Mouse (Mus musculus): ENCODE measurements around the gene Tectb. TPM values are rescaled to one million over a fixed set of nuclear protein-coding genes. Genes with fewer than 3 reads are reported as not detected.
"Not testable (repeated sequence)": the region's sequence is repeated elsewhere in the genome, so short reads cannot be mapped to it uniquely, and the experiment has no call there.

Gene Tectb
- polyA plus RNA-seq, 1 experiment: not detected

GRCm38 (mm10) chr19:55147568-55147967 lies 33.0 kb upstream of the Tectb start:
- H3K4me1 ChIP-seq (ENCODE audit: control insufficient read depth, insufficient read depth, low read length): peaks cover 2% of the 10 kb centered on the region
- H3K9me3 ChIP-seq (replicated peaks; ENCODE audit: control insufficient read depth, insufficient read depth, low read length, poor library complexity, severe bottlenecking): no peaks in the 10 kb centered on the region
- H3K4me3 ChIP-seq (ENCODE audit: low read depth, low read length): no peak overlapping the region
- H3K27me3 ChIP-seq (ENCODE audit: control insufficient read depth, insufficient read depth, low read length, poor library complexity, severe bottlenecking): no peaks in the 10 kb centered on the region
- no peaks in the 10 kb centered on the region for H3K36me3 ChIP-seq (ENCODE audit: control insufficient read depth, insufficient read depth, low read length, poor library complexity, severe bottlenecking)
- TF ChIP-seq EP300 (IDR thresholded peaks at IDR 0.05; ENCODE audit: insufficient read depth, low read depth, low read length) (no peak), POLR2A (IDR thresholded peaks at IDR 0.05; ENCODE audit: insufficient read depth, low read length) (no peak), CTCF (IDR thresholded peaks at IDR 0.05; ENCODE audit: low read depth, low read length) (no peak)
- H3K9ac ChIP-seq (ENCODE audit: low read depth, poor library complexity, severe bottlenecking): no peak overlapping the region
- H3K27ac ChIP-seq (ENCODE audit: insufficient read depth, low read length): no peak overlapping the region

GRCm38 (mm10) chr19:55148109-55148508 lies 32.4 kb upstream of the Tectb start:
- no peak overlapping the region for H3K27ac ChIP-seq (ENCODE audit: insufficient read depth, low read length)

GRCm38 (mm10) chr19:55149646-55150045 lies 30.9 kb upstream of the Tectb start:
- H3K27me3 ChIP-seq (ENCODE audit: control insufficient read depth, insufficient read depth, low read length, poor library complexity, severe bottlenecking): no peaks in the 10 kb centered on the region
- H3K9me3 ChIP-seq (replicated peaks; ENCODE audit: control insufficient read depth, insufficient read depth, low read length, poor library complexity, severe bottlenecking): no peaks in the 10 kb centered on the region
- H3K4me3 ChIP-seq (ENCODE audit: low read depth, low read length): no peak overlapping the region
- H3K27ac ChIP-seq (ENCODE audit: insufficient read depth, low read length): no peak overlapping the region
- TF ChIP-seq POLR2A (IDR thresholded peaks at IDR 0.05; ENCODE audit: insufficient read depth, low read length) (no peak), EP300 (IDR thresholded peaks at IDR 0.05; ENCODE audit: insufficient read depth, low read depth, low read length) (no peak)
- H3K36me3 ChIP-seq (ENCODE audit: control insufficient read depth, insufficient read depth, low read length, poor library complexity, severe bottlenecking): no peaks in the 10 kb centered on the region
- H3K4me1 ChIP-seq (ENCODE audit: control insufficient read depth, insufficient read depth, low read length): no peaks in the 10 kb centered on the region
- no peak overlapping the region for H3K9ac ChIP-seq (ENCODE audit: low read depth, poor library complexity, severe bottlenecking)

More at GRCm38 (mm10) chr19:55148109-55148508, 32.4 kb upstream of the Tectb start:
- no peak for TF ChIP-seq POLR2A (IDR thresholded peaks at IDR 0.05; ENCODE audit: insufficient read depth, low read length)
- no peak for TF ChIP-seq EP300 (IDR thresholded peaks at IDR 0.05; ENCODE audit: insufficient read depth, low read depth, low read length)
- no peak for TF ChIP-seq CTCF (IDR thresholded peaks at IDR 0.05; ENCODE audit: low read depth, low read length)
- Histone ChIP-seq H3K27me3 (ENCODE audit: control insufficient read depth, insufficient read depth, low read length, poor library complexity, severe bottlenecking) (no peaks in the 10 kb centered on the region), H3K4me3 (ENCODE audit: low read depth, low read length) (no peak overlapping the region), H3K9me3 (replicated peaks; ENCODE audit: control insufficient read depth, insufficient read depth, low read length, poor library complexity, severe bottlenecking) (no peaks in the 10 kb centered on the region), H3K4me1 (ENCODE audit: control insufficient read depth, insufficient read depth, low read length) (peaks cover 2% of the 10 kb centered on the region), H3K9ac (ENCODE audit: low read depth, poor library complexity, severe bottlenecking) (no peak overlapping the region), H3K36me3 (ENCODE audit: control insufficient read depth, insufficient read depth, low read length, poor library complexity, severe bottlenecking) (no peaks in the 10 kb centered on the region)

DNA sequence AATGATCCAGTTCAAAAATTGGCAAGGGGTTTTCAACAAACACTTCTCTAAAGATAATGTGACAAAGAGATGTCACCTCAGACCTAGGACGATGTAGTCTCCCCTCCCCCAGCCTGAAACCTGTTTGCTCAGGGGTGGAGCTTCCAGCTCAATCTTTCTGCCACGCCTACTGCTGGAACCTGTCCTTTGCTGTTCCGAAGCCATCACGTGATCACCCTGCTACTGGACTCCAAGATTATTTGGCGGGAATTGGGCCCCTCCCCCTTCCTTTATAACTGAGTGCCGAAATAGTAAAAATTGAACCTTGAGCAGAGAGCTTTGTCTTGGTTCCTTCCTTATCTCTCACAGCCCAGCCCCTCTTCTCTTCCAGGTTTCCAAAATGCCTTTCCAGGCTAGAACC lies 28.3 kb upstream of the Tectb start:
- not testable (repeated sequence) for H3K36me3 ChIP-seq (ENCODE audit: control insufficient read depth, insufficient read depth, low read length, poor library complexity, severe bottlenecking); H3K27me3 ChIP-seq (ENCODE audit: control insufficient read depth, insufficient read depth, low read length, poor library complexity, severe bottlenecking); H3K27ac ChIP-seq (ENCODE audit: insufficient read depth, low read length); H3K9ac ChIP-seq (ENCODE audit: low read depth, poor library complexity, severe bottlenecking); H3K4me1 ChIP-seq (ENCODE audit: control insufficient read depth, insufficient read depth, low read length); H3K9me3 ChIP-seq (replicated peaks; ENCODE audit: control insufficient read depth, insufficient read depth, low read length, poor library complexity, severe bottlenecking); H3K4me3 ChIP-seq (ENCODE audit: low read depth, low read length)

DNA sequence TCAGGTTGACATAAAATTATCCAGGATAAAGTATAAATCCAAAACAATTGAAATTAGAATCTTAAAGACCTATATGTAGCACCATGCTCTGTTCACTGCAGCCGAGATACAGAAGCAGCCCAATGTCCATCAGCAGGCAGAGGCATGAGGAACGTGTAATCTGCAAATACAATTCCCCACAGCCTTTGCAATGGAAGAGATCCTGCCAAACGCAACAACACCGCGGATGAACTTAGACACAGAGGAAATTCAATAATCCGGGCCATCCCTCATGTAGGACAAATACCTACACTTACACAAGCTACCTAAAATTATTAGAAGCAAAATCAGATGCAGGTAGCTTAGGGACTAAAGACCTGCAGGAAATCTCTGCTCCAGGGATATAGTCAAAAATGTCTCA lies 27.6 kb upstream of the Tectb start:
- Histone ChIP-seq H3K9ac (ENCODE audit: low read depth, poor library complexity, severe bottlenecking) (no peak overlapping the region), H3K36me3 (ENCODE audit: control insufficient read depth, insufficient read depth, low read length, poor library complexity, severe bottlenecking) (no peaks in the 10 kb centered on the region), H3K9me3 (replicated peaks; ENCODE audit: control insufficient read depth, insufficient read depth, low read length, poor library complexity, severe bottlenecking) (no peaks in the 10 kb centered on the region), H3K4me3 (ENCODE audit: low read depth, low read length) (no peak overlapping the region), H3K4me1 (ENCODE audit: control insufficient read depth, insufficient read depth, low read length) (no peaks in the 10 kb centered on the region), H3K27ac (ENCODE audit: insufficient read depth, low read length) (no peak overlapping the region), H3K27me3 (ENCODE audit: control insufficient read depth, insufficient read depth, low read length, poor library complexity, severe bottlenecking) (no peaks in the 10 kb centered on the region)
- TF ChIP-seq EP300 (IDR thresholded peaks at IDR 0.05; ENCODE audit: insufficient read depth, low read depth, low read length) (no peak), CTCF (IDR thresholded peaks at IDR 0.05; ENCODE audit: low read depth, low read length) (no peak), POLR2A (IDR thresholded peaks at IDR 0.05; ENCODE audit: insufficient read depth, low read length) (no peak)

DNA sequence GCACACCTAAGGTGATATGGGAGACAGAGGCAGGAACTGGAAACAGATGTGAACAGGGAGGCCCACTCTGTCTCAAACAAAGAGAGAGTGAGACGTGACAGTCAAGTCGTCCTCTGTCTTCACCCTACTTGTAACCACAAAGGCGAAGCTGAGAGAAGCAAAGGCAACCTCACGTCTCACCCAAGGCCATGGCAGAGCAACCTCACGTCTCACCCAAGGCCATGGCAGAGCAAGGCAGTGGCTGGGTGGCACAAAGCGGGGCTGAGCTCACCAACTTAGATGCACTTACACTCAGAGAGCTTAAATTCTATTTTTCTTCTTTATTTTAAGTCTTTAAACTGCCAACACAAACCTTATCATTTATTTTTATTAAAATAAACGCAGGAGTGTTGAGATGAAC lies 23.5 kb upstream of the Tectb start:
- no peaks in the 10 kb centered on the region for H3K4me1 ChIP-seq (ENCODE audit: control insufficient read depth, insufficient read depth, low read length)
- H3K27ac ChIP-seq (ENCODE audit: insufficient read depth, low read length): no peak overlapping the region
- no peaks in the 10 kb centered on the region for H3K27me3 ChIP-seq (ENCODE audit: control insufficient read depth, insufficient read depth, low read length, poor library complexity, severe bottlenecking)
- H3K36me3 ChIP-seq (ENCODE audit: control insufficient read depth, insufficient read depth, low read length, poor library complexity, severe bottlenecking): no peaks in the 10 kb centered on the region
- no peaks in the 10 kb centered on the region for H3K9me3 ChIP-seq (replicated peaks; ENCODE audit: control insufficient read depth, insufficient read depth, low read length, poor library complexity, severe bottlenecking)
- H3K4me3 ChIP-seq (ENCODE audit: low read depth, low read length): no peak overlapping the region
- TF ChIP-seq EP300 (IDR thresholded peaks at IDR 0.05; ENCODE audit: insufficient read depth, low read depth, low read length) (no peak), CTCF (IDR thresholded peaks at IDR 0.05; ENCODE audit: low read depth, low read length) (no peak), POLR2A (IDR thresholded peaks at IDR 0.05; ENCODE audit: insufficient read depth, low read length) (no peak)
- H3K9ac ChIP-seq (ENCODE audit: low read depth, poor library complexity, severe bottlenecking): no peak overlapping the region

All from ES-Bruce4 (cell line).